Mouse (Mus musculus) frontal cortex, postnatal 25 days (tissue): ENCODE measurements at regions not wholly inside any gene's neighbourhood (a gene's known extent, or its start where the extent isn't known, plus 50 kb on each side); places are given as distances from the start of the nearest gene placed in this dataset.
A peak's percentile ranks its signal among the peaks of the same experiment; 100 is the strongest.

Experiments used
- DNase-seq, 2 experiments: peaks; one replicate each; pipeline ENCODE4 v3.0.0; 2022; ENCODE audit warnings: low spot score in 2 of 2

DNA sequence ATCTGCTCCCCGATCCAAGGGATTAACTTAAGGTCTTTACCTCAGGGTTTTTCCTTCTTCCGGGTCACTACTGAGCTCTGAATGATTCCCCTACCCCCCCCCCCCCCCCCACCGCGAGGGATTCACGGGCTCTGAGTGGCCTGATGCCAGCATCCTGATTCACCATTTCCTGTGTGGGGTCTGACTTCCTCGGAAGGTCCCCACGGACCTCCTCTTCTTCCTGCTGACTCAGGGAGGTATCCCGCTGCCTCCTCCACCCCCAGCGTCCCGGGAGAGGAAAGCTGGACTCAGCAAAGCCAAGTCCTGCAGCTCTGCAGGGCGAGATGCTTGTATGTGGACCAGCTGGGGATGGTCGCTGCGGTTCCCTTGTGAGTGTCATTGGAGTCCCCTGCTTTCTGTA lies 110.5 kb upstream of the Zfp217 start:
- DNase-seq: no peak

DNA sequence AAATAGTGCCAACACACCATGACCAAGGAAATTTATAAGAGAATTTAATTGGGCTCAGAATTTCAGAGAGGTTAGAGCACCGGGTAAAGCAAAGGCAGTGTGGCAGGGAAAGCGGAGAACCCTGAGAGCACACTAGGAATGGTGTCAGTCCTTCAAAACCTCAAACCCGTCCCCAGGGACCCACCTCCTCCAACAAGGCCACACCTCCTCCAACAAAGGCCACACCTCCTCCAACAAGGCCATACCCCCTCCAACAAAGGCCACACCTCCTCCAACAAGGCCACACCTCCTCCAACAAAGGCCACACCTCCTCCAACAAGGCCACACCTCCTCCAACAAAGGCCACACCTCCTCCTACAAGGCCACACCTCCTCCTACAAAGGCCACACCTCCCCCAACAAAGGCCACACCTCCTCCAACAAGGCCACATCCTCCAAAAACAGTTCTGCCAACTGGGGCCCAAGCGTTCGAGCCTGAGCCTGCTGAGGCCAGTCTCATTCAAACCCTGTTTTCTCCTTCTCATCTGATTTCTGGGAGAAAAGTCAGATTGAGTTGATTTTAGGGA lies 109.8 kb upstream of the Zfp217 start:
- DNase-seq: no peak

DNA sequence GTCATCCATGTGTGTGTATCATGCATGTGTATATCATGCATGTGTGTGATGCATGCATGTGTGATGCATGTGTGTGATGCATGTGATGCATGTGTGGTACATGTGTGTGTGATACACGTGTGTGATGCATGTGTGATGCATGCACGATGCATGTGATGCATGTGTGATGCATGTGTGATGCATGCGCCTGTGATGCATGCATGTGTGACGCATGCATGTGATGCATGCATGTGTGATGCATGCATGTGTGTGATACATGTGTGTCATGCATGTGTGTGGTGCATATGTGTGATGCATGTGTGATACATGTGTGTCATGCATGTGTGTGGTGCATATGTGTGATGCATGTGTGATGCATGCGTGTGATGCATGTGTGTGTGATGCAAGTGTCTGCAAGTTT lies 108.1 kb upstream of the Zfp217 start:
- no peak for DNase-seq

DNA sequence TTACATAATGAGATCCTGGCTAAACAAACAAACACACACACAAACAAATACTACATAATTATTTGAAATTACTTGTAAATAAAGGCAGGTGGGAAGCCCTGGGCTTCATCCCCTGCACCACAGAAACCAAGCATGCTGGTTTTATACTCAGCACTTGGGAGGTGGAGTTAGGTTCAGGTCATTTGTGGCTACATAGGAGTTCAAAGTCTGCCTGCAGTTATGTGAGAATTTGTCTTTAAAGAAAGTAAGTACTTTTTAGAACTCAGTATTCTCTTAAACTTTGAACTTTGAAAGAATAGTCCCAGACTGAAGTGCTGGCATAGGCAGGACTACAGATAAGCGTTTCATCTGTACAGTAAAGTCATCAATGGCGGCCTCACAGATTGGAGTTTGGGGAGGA lies 107.6 kb upstream of the Zfp217 start:
- no peak for DNase-seq

DNA sequence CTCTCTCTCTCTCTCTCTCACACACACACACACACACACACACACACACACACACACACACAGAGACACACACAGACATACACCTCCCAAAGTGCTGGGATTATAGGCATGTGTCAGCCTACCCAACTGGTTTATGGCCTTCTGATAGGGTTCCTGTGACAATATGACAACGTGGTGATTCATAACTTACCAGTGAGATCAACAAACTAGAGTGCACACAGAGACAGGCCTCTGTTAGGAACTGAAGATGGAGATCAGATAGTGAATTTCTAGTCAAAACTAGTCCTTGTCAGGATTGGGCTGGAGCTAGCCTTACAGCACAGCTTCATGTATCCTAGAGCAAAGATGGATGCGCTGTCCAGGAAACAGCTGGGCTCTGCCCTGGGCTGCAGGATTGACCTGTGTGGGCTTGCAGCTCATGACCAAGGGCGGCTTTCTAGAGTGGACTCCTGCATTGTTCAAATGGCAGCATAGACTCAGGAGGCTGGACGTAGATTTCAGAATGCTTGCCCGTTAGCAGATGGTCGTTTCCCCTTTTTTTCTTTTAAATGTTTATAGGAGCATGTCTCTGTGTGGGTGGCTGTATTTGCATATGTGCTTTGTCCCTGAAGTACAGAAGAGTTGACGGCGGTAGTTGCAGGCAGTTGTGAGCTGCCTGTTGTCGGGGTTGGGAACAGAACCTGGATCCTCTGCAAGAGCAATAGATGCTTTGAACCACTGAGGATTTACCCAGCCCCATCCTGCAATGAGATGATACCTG lies 106.0 kb upstream of the Zfp217 start:
- no peak for DNase-seq

DNA sequence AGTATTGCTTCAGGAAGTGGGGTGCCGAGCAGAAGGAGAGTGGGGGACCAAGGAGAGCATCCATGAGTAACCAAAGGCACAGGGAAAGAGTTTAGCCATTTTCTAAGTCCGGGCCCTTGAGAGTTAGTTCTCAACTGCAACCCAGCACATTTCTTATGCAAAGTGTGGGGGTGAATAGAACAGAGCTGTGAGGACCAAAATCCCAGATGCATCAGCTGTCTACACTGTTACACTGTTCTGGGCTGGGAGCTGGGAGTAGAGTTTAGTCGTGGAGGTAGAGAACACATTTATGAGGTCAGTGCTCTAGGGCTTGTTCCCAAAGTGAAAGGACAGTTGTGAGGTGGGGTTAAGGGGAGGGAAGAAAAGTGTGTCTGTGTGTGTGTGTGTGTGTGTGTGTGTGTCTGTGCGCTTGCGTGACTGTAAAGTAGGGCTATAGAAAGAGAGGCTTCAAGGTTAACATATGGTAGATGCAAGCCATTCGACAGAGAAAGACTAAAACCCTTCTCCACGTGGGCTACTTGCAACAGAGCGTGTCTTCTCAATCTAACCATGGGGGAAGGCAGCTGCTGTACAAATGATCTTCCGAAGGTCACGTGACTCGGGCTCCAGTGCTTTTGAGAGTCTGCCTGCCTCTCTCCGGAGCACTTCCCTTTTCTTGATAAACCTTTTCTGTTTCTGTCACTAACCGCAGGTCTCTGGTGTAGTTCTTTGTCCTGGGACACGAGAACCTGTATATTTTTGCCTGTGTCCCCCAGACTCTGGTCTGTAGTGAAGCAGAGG lies 104.5 kb upstream of the Zfp217 start:
- DNase-seq: no peak

DNA sequence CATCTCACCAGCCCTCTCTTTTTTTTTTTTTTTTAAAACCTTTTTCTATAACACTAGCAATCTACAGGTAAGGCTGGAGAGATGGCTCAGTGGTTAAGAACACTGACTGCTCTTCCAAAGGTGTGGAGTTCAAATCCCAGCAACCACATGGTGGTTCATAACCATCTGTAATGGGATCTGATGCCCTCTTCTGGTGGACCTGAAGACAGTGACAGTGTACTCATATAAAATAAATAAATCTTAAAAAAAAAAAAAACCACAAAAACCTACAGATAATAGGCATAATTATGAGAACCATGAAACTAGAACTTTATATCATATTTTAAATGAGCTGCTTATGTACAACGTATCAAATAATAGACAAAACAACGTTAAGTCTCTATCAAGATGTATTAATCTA lies 102.8 kb upstream of the Zfp217 start:
- no peak for DNase-seq

DNA sequence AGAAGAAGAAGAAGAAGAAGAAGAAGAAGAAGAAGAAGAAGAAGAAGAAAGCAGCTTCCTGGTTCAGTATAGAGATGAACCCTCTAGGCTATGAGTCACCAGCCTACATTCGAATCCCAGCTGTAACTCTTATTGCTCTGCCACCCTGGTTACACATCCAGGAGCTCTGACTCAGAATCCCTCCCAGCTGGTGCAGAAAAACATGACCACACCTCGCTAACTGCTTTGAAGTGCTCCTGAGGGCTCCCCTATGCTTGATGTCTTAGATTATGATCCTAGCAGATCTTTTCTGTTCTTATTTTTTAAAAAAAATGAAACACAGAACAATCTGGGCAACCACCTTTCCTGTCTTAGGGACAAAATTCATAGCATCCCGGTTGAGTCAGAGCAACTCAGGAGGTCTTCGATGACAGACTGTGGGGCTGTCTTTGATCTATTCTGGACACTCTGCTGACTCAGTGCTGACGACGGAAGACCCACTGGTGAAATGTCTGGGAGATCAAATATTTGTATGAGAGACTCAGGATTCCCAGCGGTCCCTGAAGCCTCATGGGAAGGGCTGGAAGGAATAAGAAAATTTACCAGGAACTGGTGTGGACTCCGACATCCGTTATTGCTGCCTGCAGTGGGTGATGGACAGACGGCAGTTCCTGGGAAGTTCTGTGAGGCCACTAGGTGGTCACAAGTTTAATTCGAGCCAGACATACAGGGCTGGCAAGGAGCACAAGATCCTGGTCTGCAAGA lies 100.0 kb upstream of the Zfp217 start:
- DNase-seq: peak in 1 of 2 experiments; percentile 20

DNA sequence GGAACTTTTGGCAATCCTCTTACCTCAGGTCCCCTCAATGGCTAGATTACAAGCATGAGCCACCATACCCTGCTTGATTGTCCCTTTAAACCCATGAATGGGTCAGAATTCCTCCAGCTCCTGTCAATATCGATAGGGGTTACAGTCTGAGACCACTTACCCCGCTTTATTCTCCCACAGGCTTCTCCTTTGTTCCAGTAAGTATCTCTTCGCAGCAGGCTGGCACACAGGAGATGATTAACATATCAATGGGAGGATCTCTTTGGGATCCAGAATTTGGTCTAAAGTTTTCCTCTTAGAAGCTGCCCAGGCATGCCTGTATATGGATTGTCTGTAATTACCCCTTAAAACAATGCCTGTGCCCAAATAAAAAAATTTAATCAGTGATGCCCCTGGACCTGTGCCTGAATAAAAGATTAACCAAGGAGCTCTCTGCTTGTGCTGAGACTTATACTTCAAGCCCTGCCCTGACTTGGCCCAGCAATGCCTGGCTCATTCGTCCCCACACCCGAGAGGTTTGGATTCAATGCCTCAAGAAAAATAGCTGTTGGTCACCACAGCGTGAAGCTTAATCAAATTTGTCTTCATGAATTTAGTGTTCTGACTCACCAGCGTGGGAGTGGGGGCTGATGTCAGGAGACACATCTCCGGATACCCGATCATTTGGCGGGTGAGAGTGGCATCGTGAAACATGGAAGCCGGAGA lies 97.9 kb upstream of the Zfp217 start:
- no peak for DNase-seq

DNA sequence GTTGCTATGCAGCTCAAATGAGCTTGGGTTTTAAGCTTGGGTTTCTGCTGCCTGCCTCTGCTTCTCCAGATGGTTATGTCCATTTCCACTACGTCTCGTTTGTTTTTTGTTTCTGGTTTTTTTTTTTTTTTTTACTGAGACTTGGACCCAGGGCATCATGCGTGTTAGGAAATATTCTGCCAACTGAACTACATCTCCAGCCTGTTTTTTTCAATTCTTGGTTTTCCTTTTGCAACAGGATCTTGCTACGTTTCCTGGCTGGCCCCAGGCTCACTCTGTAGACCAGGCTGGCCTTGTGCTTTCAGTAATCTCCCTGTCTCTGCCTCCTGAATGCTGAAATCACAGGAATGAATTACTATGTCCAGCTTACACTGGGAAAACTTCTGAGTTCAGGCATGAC lies 96.2 kb upstream of the Zfp217 start:
- no peak for DNase-seq

DNA sequence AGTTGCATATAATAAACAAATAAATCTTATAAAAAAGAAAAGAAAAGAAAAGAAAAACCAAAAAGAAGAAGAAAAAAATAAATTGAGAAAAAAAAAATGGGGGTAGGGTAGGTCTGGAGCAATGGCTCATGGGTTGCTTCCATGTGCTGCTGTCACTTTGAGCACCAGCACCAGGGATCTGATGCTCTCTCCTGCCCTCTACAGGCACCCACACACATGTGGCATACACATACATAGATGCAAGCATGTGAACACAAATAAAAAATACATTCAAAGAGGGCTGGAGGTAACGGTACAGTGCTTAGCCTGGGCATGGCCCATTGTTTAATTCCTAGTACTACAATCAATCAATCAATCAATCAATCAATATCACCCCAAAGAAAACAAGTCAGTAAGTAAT lies 90.1 kb upstream of the Zfp217 start:
- DNase-seq: no peak

DNA sequence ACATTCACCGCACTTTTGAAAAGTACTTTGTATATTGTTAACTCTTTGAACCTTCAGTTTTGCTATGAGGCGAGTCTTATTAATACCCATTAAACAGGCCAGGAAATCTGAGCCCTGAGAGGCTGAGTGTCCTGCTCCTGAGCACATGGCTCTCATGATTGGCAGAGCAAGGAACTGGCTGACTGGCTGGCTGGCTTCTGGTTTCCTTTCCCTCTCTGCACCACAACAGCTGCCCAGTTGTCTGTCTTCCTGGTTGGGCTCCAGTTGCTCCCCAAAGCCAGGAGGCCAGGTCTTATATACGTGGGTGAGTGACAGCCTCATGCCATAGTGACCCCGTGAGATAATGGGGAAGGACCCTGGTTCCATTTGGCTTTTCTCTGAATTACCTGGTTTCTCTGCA lies 85.5 kb upstream of the Zfp217 start:
- no peak for DNase-seq

DNA sequence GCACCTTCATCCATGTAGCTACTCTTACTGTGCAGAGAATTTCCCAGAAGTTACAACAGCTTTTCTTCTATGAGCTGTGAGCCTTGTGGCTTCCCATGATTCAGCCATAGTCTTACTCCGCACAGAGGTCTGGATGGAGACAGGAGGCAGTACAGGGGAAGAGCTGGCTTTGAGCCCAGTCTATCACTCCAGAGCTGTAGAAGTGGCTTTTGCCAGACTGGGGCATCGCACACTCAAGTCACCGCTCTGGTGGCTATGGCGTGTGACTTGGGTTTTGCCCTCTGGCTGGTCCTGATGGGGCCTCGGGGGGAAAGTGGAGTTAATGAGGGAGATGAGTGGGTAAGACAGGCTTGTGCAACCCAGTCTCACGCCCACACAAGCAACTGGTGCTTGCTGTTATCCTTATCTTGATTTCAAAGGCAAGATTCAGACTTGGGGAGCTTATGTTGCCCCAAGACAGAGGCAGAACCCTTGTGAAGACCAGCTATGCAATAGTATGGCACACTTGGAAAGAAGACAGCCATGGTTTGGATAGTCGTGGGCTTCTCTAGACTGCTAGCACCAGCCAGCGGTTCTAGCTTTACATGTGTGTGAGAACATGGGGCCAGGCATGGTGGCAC lies 81.7 kb upstream of the Zfp217 start:
- DNase-seq: no peak

DNA sequence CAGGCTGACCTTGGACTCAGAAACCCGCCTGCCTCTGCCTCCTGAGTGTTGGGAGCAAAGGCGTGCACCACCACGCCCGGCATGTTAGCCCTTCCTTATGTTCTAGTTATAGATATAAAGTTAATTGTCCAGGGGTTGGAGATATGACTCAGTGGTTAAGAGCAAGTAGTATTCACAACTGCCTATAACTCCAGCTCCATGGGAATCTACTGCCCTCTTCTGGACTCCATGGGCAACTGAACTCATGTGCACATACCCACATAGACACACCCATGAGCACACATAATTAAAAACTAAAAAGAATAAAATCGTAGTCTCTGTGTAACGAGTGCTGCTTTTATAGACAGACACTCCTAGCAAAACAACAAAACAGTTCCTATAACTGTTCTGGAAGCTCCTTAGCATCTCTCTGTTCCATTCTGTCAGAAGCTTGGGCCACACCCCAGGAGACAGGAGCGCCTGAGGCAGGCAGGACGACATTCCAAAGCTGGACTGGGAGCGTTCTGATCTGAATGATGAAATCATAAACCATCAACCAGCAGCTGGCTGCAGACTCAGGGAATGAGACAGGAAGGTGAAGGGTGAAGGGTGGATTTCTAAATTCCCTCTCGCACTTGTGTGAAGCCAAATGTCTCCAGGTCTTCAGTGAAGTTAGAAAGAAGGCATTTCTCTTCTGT lies 80.6 kb upstream of the Zfp217 start:
- DNase-seq: no peak

DNA sequence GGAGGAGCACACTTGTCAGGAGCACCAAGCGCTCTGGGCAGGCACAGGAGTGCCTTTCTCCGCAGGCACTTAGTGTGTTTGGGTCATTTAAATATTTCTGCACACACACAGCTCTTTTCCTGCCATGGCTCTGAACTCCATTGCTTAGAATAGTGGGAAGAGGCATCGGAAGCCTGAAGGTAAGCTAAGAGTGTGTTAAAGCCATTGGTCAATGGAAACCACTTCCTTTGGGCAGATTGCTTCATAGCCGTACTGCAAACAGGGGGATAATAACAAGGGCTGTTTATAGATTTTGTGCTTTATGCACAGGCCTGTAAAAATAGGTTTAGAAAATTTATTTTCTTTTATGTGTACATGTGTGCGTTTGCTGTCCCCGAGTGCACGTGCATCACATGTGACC lies 76.0 kb upstream of the Zfp217 start:
- no peak for DNase-seq

DNA sequence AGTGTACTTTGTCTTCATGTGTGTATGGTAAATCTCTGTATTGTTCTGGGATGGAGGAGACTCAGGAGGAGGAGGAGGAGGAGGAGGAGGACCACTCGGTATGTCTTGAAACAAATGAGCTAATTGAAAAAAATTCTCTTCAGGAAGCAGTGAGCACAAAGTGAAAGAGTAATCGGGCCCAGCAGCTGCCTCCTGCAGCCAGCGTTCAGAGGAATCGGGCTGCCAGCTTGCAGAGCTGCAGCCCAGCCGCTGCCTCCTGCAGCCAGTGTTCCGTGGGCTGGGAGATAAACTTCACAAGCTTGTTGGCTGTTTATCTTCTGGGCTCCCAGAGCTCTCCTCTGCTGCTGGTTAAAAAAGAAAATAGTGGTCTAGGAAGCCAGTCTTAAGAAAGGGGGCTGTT lies 74.9 kb upstream of the Zfp217 start:
- DNase-seq: no peak

DNA sequence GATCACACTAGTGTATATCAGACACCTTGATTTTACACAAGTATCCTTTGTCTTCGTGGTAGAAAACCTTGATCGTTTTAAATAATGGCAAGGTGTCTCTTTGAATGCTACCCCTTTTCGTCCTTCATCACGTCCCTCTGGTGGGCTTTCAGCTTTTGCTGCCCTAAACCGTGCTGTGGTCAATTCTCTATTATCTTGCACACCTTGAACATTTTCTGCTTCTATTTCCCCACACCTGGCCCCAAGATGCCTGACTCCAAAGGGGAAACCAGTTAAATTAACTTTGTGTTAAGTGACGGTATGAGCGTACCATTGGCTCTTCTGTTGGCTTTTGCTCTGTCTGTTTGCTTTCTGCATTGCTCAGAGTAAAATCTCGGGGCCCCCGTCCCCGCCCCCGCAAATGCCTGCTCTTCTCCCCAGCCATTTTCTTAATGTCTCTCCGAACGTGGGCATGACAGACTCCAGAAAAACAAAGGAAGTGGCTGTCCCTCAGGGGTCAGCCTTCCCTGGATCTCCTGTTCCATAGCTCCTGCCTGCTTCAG lies 74.2 kb upstream of the Zfp217 start:
- DNase-seq: no peak

DNA sequence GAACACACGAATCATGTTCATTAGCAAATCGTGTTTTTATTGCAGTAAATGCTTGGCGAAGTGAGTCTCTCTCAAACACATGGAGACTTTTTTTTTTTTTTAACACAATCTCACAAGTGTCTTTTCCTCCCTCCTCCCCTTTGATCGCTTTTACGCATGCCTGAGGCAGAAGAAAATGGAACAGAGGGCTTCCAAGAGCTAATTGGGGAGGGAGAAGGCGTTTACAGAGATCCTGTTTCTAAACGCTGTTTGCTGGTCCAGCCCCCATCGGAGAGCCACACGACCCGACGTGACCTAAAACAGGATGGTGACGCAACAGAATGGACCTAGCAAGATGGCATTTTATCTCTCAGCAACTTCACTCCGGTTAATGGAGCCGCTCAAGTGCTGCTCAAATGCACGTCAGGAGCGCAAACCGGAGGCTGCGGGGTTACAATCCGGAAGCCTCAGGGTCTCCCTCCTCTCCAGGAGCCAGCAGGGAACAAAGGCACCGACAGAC lies 73.0 kb upstream of the Zfp217 start:
- peak in 1 of 2 experiments; percentile 10 for DNase-seq

DNA sequence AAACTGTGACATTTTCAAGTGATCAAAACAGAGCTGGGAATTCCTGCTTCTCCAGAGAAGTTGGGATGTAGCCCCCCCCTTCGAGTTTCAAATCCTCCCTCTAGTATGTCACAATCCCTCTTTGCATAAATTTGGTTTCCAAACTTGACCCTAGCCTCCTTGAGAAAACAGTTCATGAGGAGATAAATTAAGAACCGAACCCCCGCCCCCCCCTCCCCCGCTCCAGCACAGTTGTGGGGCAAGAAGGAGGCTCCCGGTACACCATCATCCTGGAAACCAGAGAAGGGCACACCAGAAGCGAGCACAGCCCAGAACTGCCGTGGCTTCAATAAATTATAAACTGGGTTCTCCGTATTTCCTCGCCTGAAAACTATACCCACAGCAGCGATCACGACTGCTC lies 72.5 kb upstream of the Zfp217 start:
- no peak for DNase-seq
